Mouse (Mus musculus) liver, adult 2 months (tissue): ENCODE measurements around the gene Olfr62.

Source experiments
- CTCF ChIP-seq: fragments of 200-500 bp; IDR thresholded peaks from 2 replicates; pipeline ENCODE4 v1.5.1; 2011; ENCODE audit warnings: low read depth, low read length, control low read depth
- POLR2A ChIP-seq: fragments of 200-500 bp; IDR thresholded peaks from 2 replicates; pipeline ENCODE4 v1.6.1; 2011; ENCODE audit warnings: low read length, control low read depth; ENCODE audit not compliant: insufficient read depth; ENCODE audit errors: extremely low read depth

GRCm38 (mm10) chr4:118621781-118622180 is 37.0 kb upstream of the Olfr62 start:
- TF ChIP-seq CTCF = no peak
- no peak for TF ChIP-seq POLR2A
